Mouse (Mus musculus): ENCODE results near the gene Rpl27a.

Rpl27a gene

GRCm38 (mm10) chr7:109518838-109519696 lies at the start of gene Rpl27a:
TSS of gene Rpl27a (plus strand) at chr7:109519147.
- DNase-seq (ENCODE audit: low read depth, low spot score): peak; percentile 94

GRCm38 (mm10) chr7:109470700-109471099 lies 48.2 kb upstream of the Rpl27a start:
- peak; percentile 65 for DNase-seq (ENCODE audit: low read depth, low spot score)

GRCm38 (mm10) chr7:109477926-109478325 lies 41.0 kb upstream of the Rpl27a start:
- DNase-seq (ENCODE audit: low read depth, low spot score): no peak

GRCm38 (mm10) chr7:109480765-109481197 lies 38.2 kb upstream of the Rpl27a start:
- DNase-seq (ENCODE audit: low read depth, low spot score): peak; percentile 13

GRCm38 (mm10) chr7:109484221-109484620 lies 34.7 kb upstream of the Rpl27a start:
- DNase-seq (ENCODE audit: low read depth, low spot score): peak; percentile 4

- no peak for DNase-seq (ENCODE audit: low read depth, low spot score)
These were observed 26.2 kb upstream of the Rpl27a start for GRCm38 (mm10) chr7:109492616-109493318.

- no peak for DNase-seq (ENCODE audit: low read depth, low spot score)
These were observed 25.3 kb upstream of the Rpl27a start for GRCm38 (mm10) chr7:109493319-109494316.

- no peak for DNase-seq (ENCODE audit: low read depth, low spot score)
These were observed 21.4 kb upstream of the Rpl27a start for GRCm38 (mm10) chr7:109497507-109497906.

GRCm38 (mm10) chr7:109507119-109507518 lies 11.8 kb upstream of the Rpl27a start:
- DNase-seq (ENCODE audit: low read depth, low spot score): no peak

GRCm38 (mm10) chr7:109507572-109507971 lies 11.4 kb upstream of the Rpl27a start:
- no peak for DNase-seq (ENCODE audit: low read depth, low spot score)

GRCm38 (mm10) chr7:109508034-109508433 lies 10.9 kb upstream of the Rpl27a start, which contains the start of gene Trim66:
TSS of gene Trim66 (minus strand) at chr7:109508134.
- no peak for DNase-seq (ENCODE audit: low read depth, low spot score)

- DNase-seq (ENCODE audit: low read depth, low spot score): no peak
These were observed 8.1 kb upstream of the Rpl27a start for GRCm38 (mm10) chr7:109510799-109511198.

GRCm38 (mm10) chr7:109511838-109512237 lies 7.1 kb upstream of the Rpl27a start:
- DNase-seq (ENCODE audit: low read depth, low spot score): no peak

- DNase-seq (ENCODE audit: low read depth, low spot score): no peak
These were observed 2.4 kb upstream of the Rpl27a start for GRCm38 (mm10) chr7:109516500-109516899.

- DNase-seq (ENCODE audit: low read depth, low spot score): peak; percentile 44
These were observed 788 bp upstream of the Rpl27a start for GRCm38 (mm10) chr7:109518036-109518681.

GRCm38 (mm10) chr7:109519936-109520335 lies 989 bp downstream of the Rpl27a start:
- peak; percentile 20 for DNase-seq (ENCODE audit: low read depth, low spot score)

- DNase-seq (ENCODE audit: low read depth, low spot score): no peak
These were observed 3.1 kb downstream of the Rpl27a start for GRCm38 (mm10) chr7:109522084-109522483.

GRCm38 (mm10) chr7:109523304-109523703 lies 4.4 kb downstream of the Rpl27a start:
- no peak for DNase-seq (ENCODE audit: low read depth, low spot score)

GRCm38 (mm10) chr7:109523741-109524441 lies 4.9 kb downstream of the Rpl27a start:
- DNase-seq (ENCODE audit: low read depth, low spot score): peak; percentile 87

GRCm38 (mm10) chr7:109524442-109524744 lies 5.4 kb downstream of the Rpl27a start:
- no peak for DNase-seq (ENCODE audit: low read depth, low spot score)
